Mouse (Mus musculus) right cerebral cortex, adult 18-20 months (tissue): Measurements from ENCODE around the gene Csn1s1.

Source experiments
- DNase-seq: peaks from one replicate; pipeline ENCODE4 v3.0.0; 2022; ENCODE audit warnings: mixed read lengths

Gene Csn1s1

DNA sequence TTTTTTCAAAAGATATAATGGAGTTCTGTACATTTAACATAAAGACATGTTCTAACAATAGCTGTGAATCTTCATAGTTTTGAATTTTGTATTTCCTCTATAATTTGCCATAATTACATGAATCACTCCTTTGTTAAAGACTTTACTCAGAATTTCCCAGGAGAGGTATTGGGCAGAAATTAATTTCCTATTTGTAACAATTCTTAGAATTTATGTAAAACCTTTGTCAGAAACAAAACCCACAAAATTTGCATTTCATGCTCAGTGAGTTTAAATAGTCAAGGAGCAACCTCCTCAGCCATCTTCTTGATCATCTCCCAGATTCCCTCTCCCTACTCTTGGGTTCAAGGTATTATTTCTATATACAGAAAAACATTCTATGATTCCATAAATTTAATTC lies at the start of gene Csn1s1:
Gene Csn1s1 (plus strand): TSS at position 301 of the 400 bp plus-strand sequence.
- no peak for DNase-seq

DNA sequence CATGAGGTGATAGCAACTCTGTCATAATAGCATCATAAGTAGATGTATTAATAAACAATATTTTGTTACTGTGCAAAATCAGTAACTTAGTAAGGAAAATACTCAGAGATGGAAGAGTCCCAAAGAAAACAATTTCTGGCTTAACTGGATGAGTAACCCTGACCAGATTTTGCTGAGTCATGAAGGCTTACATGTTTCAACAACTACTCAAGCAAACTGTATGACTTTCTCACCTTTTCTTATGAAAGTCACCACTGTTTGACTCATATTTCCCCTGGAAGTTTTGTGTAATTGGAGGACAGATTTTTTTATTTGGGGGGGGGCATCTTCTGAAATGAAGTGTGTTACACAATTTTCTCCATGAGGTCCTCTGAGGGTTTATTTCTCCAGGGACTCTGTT lies 43.3 kb upstream of the Csn1s1 start:
- no peak for DNase-seq

DNA sequence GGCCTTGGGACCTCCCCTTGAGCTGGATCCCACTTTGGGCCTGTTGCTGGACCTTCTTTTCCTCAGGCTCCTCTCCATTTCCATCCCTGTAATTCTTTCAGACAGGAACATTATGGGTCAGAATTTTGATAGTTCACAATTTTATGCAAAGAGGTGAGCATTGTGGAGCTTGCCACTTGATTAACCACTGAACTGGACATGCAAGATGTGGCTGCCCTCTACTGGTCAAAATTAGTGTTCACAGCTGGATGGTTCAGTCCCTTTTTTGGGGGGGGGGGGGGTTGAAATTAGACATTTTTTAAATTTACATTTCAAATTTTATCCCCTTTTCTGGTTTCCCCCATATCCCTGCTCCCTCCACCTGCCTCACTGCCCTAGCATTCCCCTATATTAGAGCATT lies 23.2 kb upstream of the Csn1s1 start:
- DNase-seq = peak; percentile 2

GRCm38 (mm10) chr5:87699530-87699929 lies 33.5 kb downstream of the Csn1s1 start, which contains the start of gene Csn2:
Gene Csn2, minus strand, starts transcription at chr5:87699630.
- no peak for DNase-seq

DNA sequence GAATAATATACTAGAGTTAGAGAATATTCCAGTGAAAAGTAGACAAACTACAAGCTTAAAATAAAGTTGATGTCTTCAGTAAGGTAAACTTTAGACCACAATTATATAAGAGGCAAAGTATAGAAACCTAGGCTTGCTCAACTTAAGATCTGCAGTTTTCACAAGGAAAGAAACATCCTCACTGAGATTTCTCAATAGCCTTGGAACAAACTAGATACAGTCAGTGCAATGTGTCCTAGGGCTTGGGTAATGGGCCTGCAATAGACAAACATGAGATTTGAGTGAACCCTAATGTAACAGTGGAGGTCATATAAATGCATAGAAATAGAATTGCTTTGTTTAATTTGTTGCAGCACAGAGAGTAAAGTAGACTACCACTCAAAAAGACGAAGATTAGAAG lies 39.9 kb downstream of the Csn1s1 start:
- no peak for DNase-seq
